ENCODE assay signal across 10 mouse cellular contexts in genomic region chr10:80935241-80935640, GRCm38 (mm10). TPM values are rescaled to one million over a fixed set of nuclear protein-coding genes. Genes with fewer than 3 reads are reported as not detected.
DNase-seq lines count a peak whose midpoint lies in the region; ATAC-seq and TF ChIP-seq lines count a peak whose summit lies in the region.
"Had no signal": no experiment of that assay in that cellular context is flagged by ENCODE, and none has a peak within 500 bp of the region (broad histone marks: within the 10 kb centered on the region; RNA-seq: fewer than 3 reads in every experiment).

No protein-coding gene starts in this region.

- H3K4me1 ChIP-seq in liver, embryonic 11.5 days (replicated peaks; ENCODE audit: control insufficient read depth, insufficient read depth, low read length), result peaks cover 75% of the 10 kb centered on the region
- peaks cover 83% of the 10 kb centered on the region for H3K4me1 ChIP-seq in liver, postnatal 0 days (ENCODE audit: insufficient read depth)
- H3K4me1 ChIP-seq in heart, embryonic 16.5 days (ENCODE audit: control insufficient read depth, insufficient read depth, low read length), result peaks cover 70% of the 10 kb centered on the region

- no peaks in the 10 kb centered on the region for H3K9me3 ChIP-seq in liver, embryonic 11.5 days (ENCODE audit: control insufficient read depth, low read length)
- no peaks in the 10 kb centered on the region for H3K9me3 ChIP-seq in liver, postnatal 0 days (ENCODE audit: low read length)
- no peaks in the 10 kb centered on the region for H3K9me3 ChIP-seq in heart, embryonic 16.5 days (replicated peaks; ENCODE audit: control insufficient read depth, low read length)

- 5% methylated on average over 3 of the region's 3 CpGs for WGBS in liver, embryonic 11.5 days
- WGBS in liver, postnatal 0 days (ENCODE audit: insufficient replicate concordance), result 19% methylated on average over 3 of the region's 3 CpGs
- WGBS in heart, embryonic 16.5 days, result 38% methylated on average over 3 of the region's 3 CpGs

- no peak for DNase-seq in liver, embryonic 11.5 days (ENCODE audit: low spot score)
- no peak for DNase-seq in liver, postnatal 0 days
- DNase-seq in NIH3T3 (ENCODE audit: low read depth), result peak; percentile 90
- no peak for DNase-seq in adrenal gland, adult 8-10 months
- no peak for DNase-seq in gastrocnemius, adult 8-10 months (ENCODE audit: low spot score in 2 of 2)
- DNase-seq: kidney, postnatal 4 days had no signal

- TF ChIP-seq EP300 in liver, postnatal 0 days (IDR thresholded peaks at IDR 0.05; ENCODE audit: low read depth), result no peak

- H3K27ac ChIP-seq in liver, embryonic 11.5 days (ENCODE audit: low read depth, low read length), result no peak overlapping the region
- H3K27ac ChIP-seq in liver, postnatal 0 days (ENCODE audit: low read depth), result no peak overlapping the region
- peak overlapping the region; percentile 22 for H3K27ac ChIP-seq in heart, embryonic 16.5 days (ENCODE audit: low read length)

- no peak for ATAC-seq in liver, embryonic 11.5 days (replicated peaks; ENCODE audit: low FRiP score)
- ATAC-seq in liver, postnatal 0 days, result no peak
- no peak for ATAC-seq in heart, embryonic 16.5 days (replicated peaks; ENCODE audit: extremely low read depth, insufficient read depth, low FRiP score)
- 0 out of 2 replicates have a peak, but pooled peaks have one; percentile 24 for ATAC-seq in megakaryocyte progenitor cell, adult 5-6 weeks (replicated peaks; ENCODE audit: poor library complexity)
- ATAC-seq in cerebellum, adult (ENCODE audit: insufficient number of reproducible peaks, low FRiP score, low TSS enrichment), result no peak

- 0 out of 2 replicates have a peak overlapping the region, but pooled peaks have one; percentile 12 for H3K4me2 ChIP-seq in liver, embryonic 11.5 days
- no peak overlapping the region for H3K4me2 ChIP-seq in liver, postnatal 0 days (ENCODE audit: low read depth, low read length)
- no peak overlapping the region for H3K4me2 ChIP-seq in heart, embryonic 16.5 days (ENCODE audit: low read depth, low read length)

- no peak overlapping the region for H3K4me3 ChIP-seq in liver, embryonic 11.5 days (ENCODE audit: low read depth, low read length)
- H3K4me3 ChIP-seq in liver, postnatal 0 days (ENCODE audit: low read depth, low read length), result no peak overlapping the region
- H3K4me3 ChIP-seq in heart, embryonic 16.5 days (ENCODE audit: low read length), result no peak overlapping the region
- H3K4me3 ChIP-seq: erythroblast, embryonic 14.5 days had no signal

- no peak for TF ChIP-seq CTCF in liver, postnatal 0 days (IDR thresholded peaks at IDR 0.05; ENCODE audit: low read depth)

- peaks cover 79% of the 10 kb centered on the region for H3K27me3 ChIP-seq in liver, embryonic 11.5 days (replicated peaks; ENCODE audit: control insufficient read depth, insufficient read depth, low read length)
- peaks cover 46% of the 10 kb centered on the region for H3K27me3 ChIP-seq in liver, postnatal 0 days (ENCODE audit: insufficient read depth, low read length)
- no peaks in the 10 kb centered on the region for H3K27me3 ChIP-seq in heart, embryonic 16.5 days (ENCODE audit: control insufficient read depth, insufficient read depth, low read length)

- no peak overlapping the region for H3K9ac ChIP-seq in liver, embryonic 11.5 days (ENCODE audit: low read depth, low read length)
- no peak overlapping the region for H3K9ac ChIP-seq in liver, postnatal 0 days (replicated peaks)
- H3K9ac ChIP-seq in heart, embryonic 16.5 days (ENCODE audit: low read length), result no peak overlapping the region

- no peaks in the 10 kb centered on the region for H3K36me3 ChIP-seq in liver, embryonic 11.5 days (ENCODE audit: control insufficient read depth, insufficient read depth, low read length)
- H3K36me3 ChIP-seq in liver, postnatal 0 days (replicated peaks; ENCODE audit: insufficient read depth, low read length), result no peaks in the 10 kb centered on the region
- H3K36me3 ChIP-seq in heart, embryonic 16.5 days (ENCODE audit: control insufficient read depth, insufficient read depth), result no peaks in the 10 kb centered on the region

RNA-seq across cellular contexts. Expression of gene Gadd45b, which starts 5.4 kb away (rescaled TPM):
- 4.0 and 5.0 TPM in 2 replicates for polyA plus RNA-seq in liver, embryonic 11.5 days (2014; fragmentation: Nextera tagmentation; extraction: Ambion mirVana)
- 17.3 and 18.7 TPM in 2 replicates for polyA plus RNA-seq in liver, postnatal 0 days (2015; fragmentation: Nextera tagmentation; extraction: Ambion mirVana)
- 33.6 and 34.3 TPM in 2 replicates for polyA plus RNA-seq in heart, embryonic 16.5 days (2015; fragmentation: Nextera tagmentation; extraction: Ambion mirVana)
- total RNA-seq in megakaryocyte progenitor cell, adult 5-6 weeks (2015), result 18.7 and 20.7 TPM in 2 replicates
- 17.6 and 17.9 TPM in 2 replicates for total RNA-seq in megakaryocyte progenitor cell, adult 5-6 weeks (2017)
- total RNA-seq in adrenal gland, adult 8-10 months (2022), result 100 to 1,000 TPM in 1 of 4 experiments, 10 to 100 TPM in 3; 17.5 to 112 (median 73.6) TPM
- total RNA-seq in gastrocnemius, adult 8-10 months (2022), result 10 to 100 TPM in 3 of 4 experiments, 1 to 10 TPM in 1; 6.8 to 31.8 (median 26.9) TPM

RNA-seq across cellular contexts. Expression of gene Lmnb2, which starts 17.2 kb away (rescaled TPM):
- polyA plus RNA-seq in liver, embryonic 11.5 days (2014; fragmentation: Nextera tagmentation; extraction: Ambion mirVana), result 16.2 and 18.2 TPM in 2 replicates
- 5.4 and 6.5 TPM in 2 replicates for polyA plus RNA-seq in liver, postnatal 0 days (2015; fragmentation: Nextera tagmentation; extraction: Ambion mirVana)
- 27.5 and 30.0 TPM in 2 replicates for polyA plus RNA-seq in heart, embryonic 16.5 days (2015; fragmentation: Nextera tagmentation; extraction: Ambion mirVana)
- 11.7 and 13.9 TPM in 2 replicates for total RNA-seq in megakaryocyte progenitor cell, adult 5-6 weeks (2015)
- total RNA-seq in megakaryocyte progenitor cell, adult 5-6 weeks (2017), result 49.3 and 56.9 TPM in 2 replicates
- 10 to 100 TPM; 10.0 to 17.2 (median 15.2) TPM for total RNA-seq in adrenal gland, adult 8-10 months (2022)
- 1 to 10 TPM; 2.1 to 4.0 (median 2.3) TPM for total RNA-seq in gastrocnemius, adult 8-10 months (2022)

RNA-seq across cellular contexts. Expression of gene Timm13, which starts 34.5 kb away (rescaled TPM):
- polyA plus RNA-seq in liver, embryonic 11.5 days (2014; fragmentation: Nextera tagmentation; extraction: Ambion mirVana), result 396 and 445 TPM in 2 replicates
- polyA plus RNA-seq in liver, postnatal 0 days (2015; fragmentation: Nextera tagmentation; extraction: Ambion mirVana), result 242 and 244 TPM in 2 replicates
- polyA plus RNA-seq in heart, embryonic 16.5 days (2015; fragmentation: Nextera tagmentation; extraction: Ambion mirVana), result 286 and 289 TPM in 2 replicates
- total RNA-seq in megakaryocyte progenitor cell, adult 5-6 weeks (2015), result 132 and 150 TPM in 2 replicates
- 55.3 and 100 TPM in 2 replicates for total RNA-seq in megakaryocyte progenitor cell, adult 5-6 weeks (2017)
- 100 to 1,000 TPM; 154 to 235 (median 185) TPM for total RNA-seq in adrenal gland, adult 8-10 months (2022)
- total RNA-seq in gastrocnemius, adult 8-10 months (2022), result 100 to 1,000 TPM; 119 to 143 (median 123) TPM
